Mouse (Mus musculus): ENCODE data around the gene Atp11a. TPM values are rescaled to one million over a fixed set of nuclear protein-coding genes. Genes with fewer than 3 reads are reported as not detected.

Gene Atp11a
- total and polyA plus RNA-seq, 3 experiments: 20.9 to 39.7 TPM; not detected in 1

GRCm38 (mm10) chr8:12887772-12888435 lies 131.1 kb downstream of the Atp11a start:
- no peaks in the 10 kb centered on the region for H3K27me3 ChIP-seq (ENCODE audit: control insufficient read depth in 1 of 2, insufficient read depth in 2 of 2, low read length in 2 of 2)
- DNase-seq (ENCODE audit: low read depth, low spot score): no peak
- H3K9me3 ChIP-seq (replicated peaks; ENCODE audit: insufficient read depth, low read length): no peaks in the 10 kb centered on the region
- no peaks in the 10 kb centered on the region for H3K36me3 ChIP-seq (ENCODE audit: control insufficient read depth in 1 of 2, insufficient read depth in 2 of 2, low read length in 2 of 2)
- H3K9ac ChIP-seq (ENCODE audit: control insufficient read depth, low read depth, low read length, poor library complexity, severe bottlenecking): no peak overlapping the region
- H3K79me2 ChIP-seq (ENCODE audit: control insufficient read depth, insufficient read depth, low read length, poor library complexity): no peaks in the 10 kb centered on the region
- no peak for TF ChIP-seq MYB (IDR thresholded peaks at IDR 0.05; ENCODE audit: low read depth, low read length)
- no peak for TF ChIP-seq USF2 (IDR thresholded peaks at IDR 0.05; ENCODE audit: borderline replicate concordance in 1 of 2, insufficient read depth in 1 of 2, low read depth in 1 of 2, low read length in 2 of 2)
- TF ChIP-seq MXI1 (IDR thresholded peaks at IDR 0.05; ENCODE audit: low read depth, low read length): no peak
- no peak for TF ChIP-seq TAL1 (IDR thresholded peaks at IDR 0.05; ENCODE audit: low read length)
- no peak for TF ChIP-seq GABPA (IDR thresholded peaks at IDR 0.05; ENCODE audit: low read depth, low read length)
- no peak for TF ChIP-seq MAX (IDR thresholded peaks at IDR 0.05; ENCODE audit: low read length)
- TF ChIP-seq TBP (IDR thresholded peaks at IDR 0.05; ENCODE audit: low read depth, low read length): no peak
- no peak for TF ChIP-seq SMC3 (IDR thresholded peaks at IDR 0.05; ENCODE audit: low read depth, low read length)
- TF ChIP-seq ETS1 (IDR thresholded peaks at IDR 0.05; ENCODE audit: low read depth, low read length): no peak
- TF ChIP-seq MEF2A (IDR thresholded peaks at IDR 0.05; ENCODE audit: extremely low read depth, insufficient replicate concordance, low read depth, low read length, poor library complexity, severe bottlenecking): no peak
- no peak for TF ChIP-seq TCF12 (IDR thresholded peaks at IDR 0.05; ENCODE audit: low read depth, low read length)
- no peak for TF ChIP-seq RAD21 (IDR thresholded peaks at IDR 0.05; ENCODE audit: low read depth, low read length)
- TF ChIP-seq JUND (IDR thresholded peaks at IDR 0.05; ENCODE audit: low read depth, low read length): no peak
- no peak for TF ChIP-seq HCFC1 (IDR thresholded peaks at IDR 0.05; ENCODE audit: low read depth, low read length)
- TF ChIP-seq USF1 (IDR thresholded peaks at IDR 0.05; ENCODE audit: low read depth, low read length): no peak
- TF ChIP-seq CHD2 (IDR thresholded peaks at IDR 0.05; ENCODE audit: low read length): no peak
- TF ChIP-seq BHLHE40 (IDR thresholded peaks at IDR 0.05; ENCODE audit: borderline replicate concordance, low read depth, low read length): no peak
- no peak overlapping the region for H3K27ac ChIP-seq (ENCODE audit: control insufficient read depth, low read depth, low read length)
- no peak overlapping the region for H3K4me3 ChIP-seq (ENCODE audit: control insufficient read depth in 1 of 2, insufficient read depth in 1 of 2, low read depth in 2 of 2, low read length in 2 of 2)
- H3K4me1 ChIP-seq (ENCODE audit: control insufficient read depth in 1 of 2, insufficient read depth in 2 of 2, low read length in 2 of 2): no peaks in the 10 kb centered on the region

DNA sequence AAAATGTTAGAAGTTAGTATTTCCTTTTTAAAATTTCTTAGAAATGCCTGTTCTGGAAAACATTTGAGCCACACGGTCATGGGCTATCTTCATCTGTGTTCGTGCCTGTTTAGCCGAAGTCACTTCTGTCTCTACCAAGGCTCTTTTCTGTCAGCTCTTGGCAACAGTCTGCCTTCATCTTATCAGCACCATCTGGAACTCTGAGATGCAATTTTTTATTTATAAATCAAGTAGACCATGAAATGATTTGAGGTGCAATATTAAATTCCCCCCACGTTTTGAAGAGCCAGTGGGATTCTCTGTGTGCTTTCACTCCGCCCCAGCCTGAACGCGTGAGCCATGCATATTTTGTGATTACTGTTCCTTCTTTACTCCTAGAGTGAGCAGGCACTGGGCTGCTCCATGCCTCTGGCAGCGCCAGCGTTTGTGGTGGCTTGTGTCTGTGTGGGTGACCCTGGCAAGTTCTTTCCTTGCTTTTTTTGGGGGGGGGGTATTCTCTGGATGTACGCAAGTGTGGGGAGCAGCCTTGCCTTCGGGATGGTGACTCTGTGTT lies 132.3 kb downstream of the Atp11a start:
- Histone ChIP-seq H3K9ac (ENCODE audit: control insufficient read depth, low read depth, low read length, poor library complexity, severe bottlenecking) (no peak overlapping the region), H3K4me3 (ENCODE audit: control insufficient read depth in 1 of 2, insufficient read depth in 1 of 2, low read depth in 2 of 2, low read length in 2 of 2) (no peak overlapping the region), H3K36me3 (ENCODE audit: control insufficient read depth in 1 of 2, insufficient read depth in 2 of 2, low read length in 2 of 2) (no peaks in the 10 kb centered on the region), H3K27me3 (ENCODE audit: control insufficient read depth in 1 of 2, insufficient read depth in 2 of 2, low read length in 2 of 2) (no peaks in the 10 kb centered on the region), H3K4me1 (ENCODE audit: control insufficient read depth in 1 of 2, insufficient read depth in 2 of 2, low read length in 2 of 2) (no peaks in the 10 kb centered on the region), H3K27ac (ENCODE audit: control insufficient read depth, low read depth, low read length) (no peak overlapping the region), H3K79me2 (ENCODE audit: control insufficient read depth, insufficient read depth, low read length, poor library complexity) (no peaks in the 10 kb centered on the region), H3K9me3 (replicated peaks; ENCODE audit: insufficient read depth, low read length) (no peaks in the 10 kb centered on the region)
- no peak for DNase-seq (ENCODE audit: low read depth, low spot score)
- TF ChIP-seq MYB (IDR thresholded peaks at IDR 0.05; ENCODE audit: low read depth, low read length) (no peak), RCOR1 (IDR thresholded peaks at IDR 0.05; ENCODE audit: low read depth, low read length) (no peak), USF2 (IDR thresholded peaks at IDR 0.05; ENCODE audit: borderline replicate concordance in 1 of 2, insufficient read depth in 1 of 2, low read depth in 1 of 2, low read length in 2 of 2) (no peak), POLR2A (IDR thresholded peaks at IDR 0.05; ENCODE audit: control insufficient read depth in 1 of 2, insufficient read depth in 1 of 2, low read depth in 1 of 2, low read length in 2 of 2, poor library complexity in 1 of 2) (no peak), CHD1 (IDR thresholded peaks at IDR 0.05; ENCODE audit: low read depth, low read length) (no peak), POLR2AphosphoS5 (IDR thresholded peaks at IDR 0.05; ENCODE audit: borderline replicate concordance, low read depth, low read length) (no peak), EP300 (IDR thresholded peaks at IDR 0.05; ENCODE audit: low read depth in 1 of 2, low read length in 2 of 2) (no peak), BHLHE40 (IDR thresholded peaks at IDR 0.05; ENCODE audit: borderline replicate concordance, low read depth, low read length) (no peak), MEF2A (IDR thresholded peaks at IDR 0.05; ENCODE audit: extremely low read depth, insufficient replicate concordance, low read depth, low read length, poor library complexity, severe bottlenecking) (no peak), ETS1 (IDR thresholded peaks at IDR 0.05; ENCODE audit: low read depth, low read length) (no peak)
